Mouse (Mus musculus) kidney, adult 9 months (tissue): ENCODE data around the gene Grk2.
A peak's percentile ranks its signal among the peaks of the same experiment; 100 is the strongest.

Source experiments
- DNase-seq: peaks from one replicate; pipeline ENCODE4 v3.0.0; 2022

Grk2 gene

GRCm38 (mm10) chr19:4306190-4306577 is at the start of gene Grk2:
Grk2 (minus strand) TSS chr19:4306222.
- DNase-seq, result peak; percentile 78

- no peak for DNase-seq
These were observed 43.4 kb upstream of the Grk2 start for GRCm38 (mm10) chr19:4349455-4349854.

GRCm38 (mm10) chr19:4346479-4346878 is 40.5 kb upstream of the Grk2 start:
- DNase-seq, result no peak

- peak; percentile 88 for DNase-seq
These were observed 32.1 kb upstream of the Grk2 start for GRCm38 (mm10) chr19:4338162-4338561.

GRCm38 (mm10) chr19:4333791-4334190 is 27.8 kb upstream of the Grk2 start:
- DNase-seq, result peak; percentile 97

- DNase-seq, result no peak
These were observed 27.2 kb upstream of the Grk2 start for GRCm38 (mm10) chr19:4333100-4333775.

- DNase-seq, result peak; percentile 72
These were observed 26.6 kb upstream of the Grk2 start for GRCm38 (mm10) chr19:4332653-4333052.

- no peak for DNase-seq
These were observed 25.3 kb upstream of the Grk2 start for GRCm38 (mm10) chr19:4331273-4331672.

- no peak for DNase-seq
These were observed 24.6 kb upstream of the Grk2 start for GRCm38 (mm10) chr19:4330603-4331002.

- no peak for DNase-seq
These were observed 22.8 kb upstream of the Grk2 start for GRCm38 (mm10) chr19:4328737-4329304.

- DNase-seq, result no peak
These were observed 20.9 kb upstream of the Grk2 start for GRCm38 (mm10) chr19:4326881-4327280.

- DNase-seq, result peak; percentile 64
These were observed 20.1 kb upstream of the Grk2 start for GRCm38 (mm10) chr19:4326106-4326505.

GRCm38 (mm10) chr19:4322134-4322533 is 16.1 kb upstream of the Grk2 start:
- no peak for DNase-seq

- no peak for DNase-seq
These were observed 15.6 kb upstream of the Grk2 start for GRCm38 (mm10) chr19:4321622-4322021.

- DNase-seq, result no peak
These were observed 13.2 kb upstream of the Grk2 start for GRCm38 (mm10) chr19:4319272-4319671.

GRCm38 (mm10) chr19:4317181-4317580 is 11.2 kb upstream of the Grk2 start:
- no peak for DNase-seq

GRCm38 (mm10) chr19:4315223-4315944 is 9.4 kb upstream of the Grk2 start:
- peak; percentile 59 for DNase-seq

GRCm38 (mm10) chr19:4309776-4310185 is 3.8 kb upstream of the Grk2 start:
- peak; percentile 77 for DNase-seq

- no peak for DNase-seq
These were observed 3.3 kb upstream of the Grk2 start for GRCm38 (mm10) chr19:4309302-4309701.

- peak; percentile 48 for DNase-seq
These were observed 382 bp downstream of the Grk2 start for GRCm38 (mm10) chr19:4305491-4306189.

GRCm38 (mm10) chr19:4304871-4305321 is 1.1 kb downstream of the Grk2 start:
- DNase-seq, result no peak

GRCm38 (mm10) chr19:4304251-4304821 is 1.7 kb downstream of the Grk2 start:
- DNase-seq, result no peak

- DNase-seq, result no peak
These were observed 2.4 kb downstream of the Grk2 start for GRCm38 (mm10) chr19:4303640-4303995.
